Mouse (Mus musculus) cerebellum, adult 2 months (tissue): ENCODE results near the gene Wnk2. TPM values are rescaled to one million over a fixed set of nuclear protein-coding genes. Genes with fewer than 3 reads are reported as not detected.

Experiments used
- DNase-seq, 2 experiments: peaks; one replicate each; pipeline ENCODE4 v3.0.0; 2021
- H3K27ac ChIP-seq: fragments of 200-500 bp; 2 replicates; pipeline ENCODE4 v1.5.1; 2012; ENCODE audit warnings: low read length, control low read depth, inconsistent platforms; ENCODE audit not compliant: insufficient read depth
- H3K27me3 ChIP-seq: fragments of 200-500 bp; 2 replicates; pipeline ENCODE4 v1.6.1; 2012; ENCODE audit warnings: inconsistent platforms, mild to moderate bottlenecking, low read length, moderate library complexity; ENCODE audit not compliant: control insufficient read depth, insufficient read depth
- H3K4me1 ChIP-seq: fragments of 200-500 bp; 2 replicates; pipeline ENCODE4 v1.6.1; 2011; ENCODE audit warnings: low read length; ENCODE audit not compliant: control insufficient read depth, insufficient read depth
- H3K4me3 ChIP-seq: fragments of 200-500 bp; replicated peaks from 2 replicates; pipeline ENCODE3; 2011; ENCODE audit warnings: mild to moderate bottlenecking, low read depth, low read length, control low read depth; ENCODE audit not compliant: insufficient read depth
- CTCF ChIP-seq: fragments of 200-500 bp; IDR thresholded peaks from 2 replicates; pipeline ENCODE4 v1.5.1; 2011; ENCODE audit warnings: low read depth, mild to moderate bottlenecking, control low read depth, low read length, moderate library complexity, borderline replicate concordance; ENCODE audit not compliant: insufficient read depth
- POLR2A ChIP-seq: fragments of 200-500 bp; IDR thresholded peaks from 2 replicates; pipeline ENCODE4 v1.6.1; 2011; ENCODE audit warnings: low read length, control low read depth, borderline replicate concordance; ENCODE audit not compliant: insufficient read depth
- WGBS: fragments of 180-500 bp; shearing (Covaris S2); methylation state at CpG from one replicate; pipeline ENCODE4 v1.1.7; 2018; 5-methylcytosine and 5-hydroxymethylcytosine counted together
- polyA plus RNA-seq: library from polyadenylated mRNA; depleted of rRNA; stranded (reverse); fragments of >200 nt; gene quantifications from 2 replicates; pipeline ENCODE4 v1.2.3, GENCODE M21; 2012

Gene Wnk2
- polyA plus RNA-seq, 1 experiment = 73.2 TPM

- Histone ChIP-seq H3K4me1 (peaks cover 42% of the 10 kb centered on the region), H3K27me3 (no peaks in the 10 kb centered on the region), H3K4me3 (peak overlapping the region; percentile 62), H3K27ac (peak overlapping the region; percentile 60)
- DNase-seq = peak; percentile 75 to 76
- no peak for TF ChIP-seq CTCF
- TF ChIP-seq POLR2A = peak; percentile 16; the same call in 1 of the 2 replicates
- 6% methylated on average over 7 of the region's 7 CpGs for WGBS
Observed at GRCm38 (mm10) chr13:49145396-49145795, 2.4 kb downstream of the Wnk2 start.

- no peaks in the 10 kb centered on the region for H3K27me3 ChIP-seq
- H3K27ac ChIP-seq = peak overlapping the region; percentile 8; the same call in 1 of the 2 replicates
- WGBS = 7% methylated on average over 6 of the region's 6 CpGs
- H3K4me1 ChIP-seq = peaks cover 47% of the 10 kb centered on the region
- TF ChIP-seq POLR2A = no peak
- TF ChIP-seq CTCF = no peak
- DNase-seq = peak; percentile 81 to 84
- peak overlapping the region; percentile 54 for H3K4me3 ChIP-seq
Observed at GRCm38 (mm10) chr13:49144451-49144850, 3.4 kb downstream of the Wnk2 start.

- H3K4me1 ChIP-seq = peaks cover 47% of the 10 kb centered on the region
Observed at GRCm38 (mm10) chr13:49143323-49143722, 4.5 kb downstream of the Wnk2 start.

GRCm38 (mm10) chr13:49142396-49142795 lies 5.4 kb downstream of the Wnk2 start:
- 0 out of 2 replicates have a peak overlapping the region, but pooled peaks have one; percentile 30 for H3K27ac ChIP-seq
- TF ChIP-seq CTCF (no peak), POLR2A (no peak)
- 76% methylated on average over 5 of the region's 5 CpGs for WGBS
- H3K4me3 ChIP-seq = no peak overlapping the region
- H3K27me3 ChIP-seq = no peaks in the 10 kb centered on the region
- peaks cover 47% of the 10 kb centered on the region for H3K4me1 ChIP-seq
- DNase-seq = no peak

More at GRCm38 (mm10) chr13:49143323-49143722, 4.5 kb downstream of the Wnk2 start:
- no peaks in the 10 kb centered on the region for H3K27me3 ChIP-seq
- no peak for DNase-seq
- no peak overlapping the region for H3K4me3 ChIP-seq
- 77% methylated on average over 7 of the region's 7 CpGs for WGBS
- peak overlapping the region; percentile 27; the same call in 1 of the 2 replicates for H3K27ac ChIP-seq
- TF ChIP-seq CTCF = no peak
- TF ChIP-seq POLR2A = no peak

GRCm38 (mm10) chr13:49140567-49140966 lies 7.2 kb downstream of the Wnk2 start:
- no peak for TF ChIP-seq POLR2A
- no peak for TF ChIP-seq CTCF
- H3K27ac ChIP-seq = no peak overlapping the region
- no peak overlapping the region for H3K4me3 ChIP-seq
- WGBS = 45% methylated on average over 4 of the region's 4 CpGs
- H3K4me1 ChIP-seq = peaks cover 45% of the 10 kb centered on the region
- DNase-seq = no peak
- H3K27me3 ChIP-seq = no peaks in the 10 kb centered on the region

- peaks cover 58% of the 10 kb centered on the region for H3K4me1 ChIP-seq
- peak overlapping the region; percentile 32; the same call in 1 of the 2 replicates for H3K27ac ChIP-seq
- peak in 1 of 2 experiments; percentile 38 for DNase-seq
- WGBS = 32% methylated on average over 11 of the region's 11 CpGs
- TF ChIP-seq POLR2A = no peak
- TF ChIP-seq CTCF = no peak
- H3K27me3 ChIP-seq = no peaks in the 10 kb centered on the region
- no peak overlapping the region for H3K4me3 ChIP-seq
Observed at GRCm38 (mm10) chr13:49134491-49134890, 13.3 kb downstream of the Wnk2 start.

GRCm38 (mm10) chr13:49133125-49133524 lies 14.7 kb downstream of the Wnk2 start:
- TF ChIP-seq CTCF (no peak), POLR2A (no peak)
- Histone ChIP-seq H3K27me3 (no peaks in the 10 kb centered on the region), H3K27ac (no peak overlapping the region), H3K4me1 (peaks cover 68% of the 10 kb centered on the region), H3K4me3 (no peak overlapping the region)
- 29% methylated on average over 4 of the region's 4 CpGs for WGBS
- peak; percentile 67 to 69 for DNase-seq

- H3K27ac ChIP-seq = peak overlapping the region; percentile 58; the same call in 1 of the 2 replicates
- H3K4me1 ChIP-seq = peaks cover 78% of the 10 kb centered on the region
- DNase-seq = peak; percentile 44 to 59
- H3K4me3 ChIP-seq = no peak overlapping the region
- TF ChIP-seq CTCF = no peak
- no peak for TF ChIP-seq POLR2A
- no peaks in the 10 kb centered on the region for H3K27me3 ChIP-seq
- 20% methylated on average over 7 of the region's 7 CpGs for WGBS
Observed at GRCm38 (mm10) chr13:49131946-49132687, 15.7 kb downstream of the Wnk2 start.
